Mouse (Mus musculus) intestine, embryonic 15.5 days (tissue): ENCODE measurements around the gene BC048403. TPM values are rescaled to one million over a fixed set of nuclear protein-coding genes. Genes with fewer than 3 reads are reported as not detected.

Experiments
- ATAC-seq: fragments of 200-750 bp; cut with Nextera tagmentation; 2 replicates; pipeline ENCODE4 v1.8.0; 2017; ENCODE audit warnings: moderate TSS enrichment, moderate library complexity
- H3K27ac ChIP-seq: fragments of 300-500 bp; sonication (generic); 2 replicates; pipeline ENCODE4 v1.5.1; 2015; ENCODE audit warnings: mild to moderate bottlenecking, inconsistent platforms
- H3K27me3 ChIP-seq: fragments of 300-500 bp; sonication (generic); replicated peaks from 2 replicates; pipeline ENCODE4 v1.6.1; 2015; ENCODE audit warnings: inconsistent platforms
- H3K36me3 ChIP-seq: fragments of 300-500 bp; sonication (generic); 2 replicates; pipeline ENCODE4 v1.6.1; 2015; ENCODE audit warnings: inconsistent platforms
- H3K4me1 ChIP-seq: fragments of 300-500 bp; sonication (generic); replicated peaks from 2 replicates; pipeline ENCODE4 v1.6.1; 2015; ENCODE audit warnings: inconsistent platforms
- H3K4me2 ChIP-seq: fragments of 300-500 bp; sonication (generic); replicated peaks from 2 replicates; pipeline ENCODE4 v1.6.1; 2015; ENCODE audit warnings: mild to moderate bottlenecking, inconsistent platforms
- H3K4me3 ChIP-seq: fragments of 300-500 bp; sonication (generic); replicated peaks from 2 replicates; pipeline ENCODE4 v1.5.1; 2015; ENCODE audit warnings: inconsistent platforms
- H3K9ac ChIP-seq: fragments of 300-500 bp; sonication (generic); 2 replicates; pipeline ENCODE4 v1.6.1; 2015; ENCODE audit warnings: inconsistent platforms
- H3K9me3 ChIP-seq: fragments of 300-500 bp; sonication (generic); 2 replicates; pipeline ENCODE4 v1.6.1; 2016; ENCODE audit warnings: inconsistent platforms
- WGBS: fragments of 180-500 bp; shearing (Covaris S2); methylation state at CpG from one replicate; pipeline ENCODE4 v1.1.7; 2015; 5-methylcytosine and 5-hydroxymethylcytosine counted together
- polyA plus RNA-seq: library from polyadenylated mRNA; unstranded; fragments of >200 nt; fragmentation: Nextera tagmentation; extraction: Ambion mirVana; gene quantifications from 2 replicates; pipeline ENCODE4 v1.2.1, GENCODE M21; 2015

The BC048403 gene
- 3.1 and 3.9 TPM in 2 replicates for polyA plus RNA-seq

GRCm38 (mm10) chr10:121739548-121740505 lies at the start of gene BC048403:
BC048403 (plus strand) TSS chr10:121739937.
- ATAC-seq, result peak; percentile 96
- Histone ChIP-seq H3K4me3 (peak within 1 kb of the TSS; percentile 91), H3K9ac (peak within 1 kb of the TSS; percentile 73), H3K27ac (0 out of 2 replicates have a peak within 1 kb of the TSS, but pooled peaks have one; percentile 51), H3K9me3 (no peaks in the 10 kb centered on the region), H3K36me3 (no peaks in the 10 kb centered on the region), H3K4me2 (peak within 1 kb of the TSS; percentile 93), H3K27me3 (no peaks in the 10 kb centered on the region), H3K4me1 (peaks cover 12% of the 10 kb centered on the region)
- under 1% methylated on average over 68 of the region's 68 CpGs for WGBS

DNA sequence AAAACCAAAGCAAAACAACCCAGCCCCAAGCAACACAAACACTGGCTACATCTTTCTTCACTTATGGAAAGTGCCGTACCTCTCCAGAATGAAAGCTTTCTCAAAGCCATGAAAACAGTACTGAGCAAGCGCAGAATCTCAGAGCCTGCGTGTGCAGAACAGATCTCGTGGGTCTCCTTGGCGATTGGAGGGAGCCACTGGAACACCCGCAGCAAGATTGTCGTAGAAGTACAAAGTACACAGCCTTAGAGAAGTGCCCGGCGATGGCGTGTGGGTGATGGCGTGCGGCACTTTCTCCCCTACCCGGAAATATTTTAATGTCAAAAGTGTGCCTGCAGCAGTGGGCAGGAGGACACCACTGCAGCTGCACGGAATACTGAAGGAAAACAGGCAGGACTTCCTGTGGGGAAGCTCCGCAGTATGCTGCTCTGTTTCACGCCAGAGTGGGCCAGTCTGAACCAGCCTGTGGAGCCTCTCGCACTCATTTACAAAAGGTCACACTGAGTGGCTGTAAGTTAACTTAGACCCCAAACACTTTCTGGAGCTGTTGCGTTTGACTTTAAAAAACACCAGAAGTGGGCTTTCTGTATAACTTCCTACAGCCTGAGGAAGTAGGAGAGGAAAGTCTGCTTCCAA lies 46.7 kb upstream of the BC048403 start:
- no peaks in the 10 kb centered on the region for H3K27me3 ChIP-seq
- H3K9me3 ChIP-seq, result no peaks in the 10 kb centered on the region
- H3K9ac ChIP-seq, result 0 out of 2 replicates have a peak overlapping the region, but pooled peaks have one; percentile 11
- no peaks in the 10 kb centered on the region for H3K36me3 ChIP-seq
- H3K4me3 ChIP-seq, result peak overlapping the region; percentile 25
- ATAC-seq, result peak; percentile 59
- H3K27ac ChIP-seq, result no peak overlapping the region
- H3K4me1 ChIP-seq, result no peaks in the 10 kb centered on the region
- H3K4me2 ChIP-seq, result peak overlapping the region; percentile 51
- WGBS, result 43% methylated on average over 18 of the region's 18 CpGs

DNA sequence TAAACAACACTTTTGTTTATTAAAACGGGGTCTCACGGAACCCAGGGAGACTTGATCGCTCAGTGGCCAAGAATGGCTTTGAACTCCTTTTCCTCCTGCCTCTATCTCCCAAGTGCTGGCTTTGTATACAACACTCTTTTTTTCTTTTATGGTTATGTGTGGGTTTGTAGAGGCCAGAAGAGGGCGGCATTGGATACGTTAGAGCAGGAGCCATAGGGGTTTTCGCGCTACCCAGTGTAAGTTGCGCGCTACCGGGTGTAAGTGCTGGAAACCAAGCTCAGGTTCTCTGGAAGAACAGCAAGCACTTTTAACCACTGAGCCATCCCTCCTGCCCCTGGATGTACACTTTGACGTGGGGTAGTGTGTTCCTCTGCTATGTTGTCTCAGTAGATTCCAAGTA lies 45.2 kb upstream of the BC048403 start:
- H3K4me2 ChIP-seq, result no peak overlapping the region
- no peaks in the 10 kb centered on the region for H3K36me3 ChIP-seq
- no peaks in the 10 kb centered on the region for H3K27me3 ChIP-seq
- no peaks in the 10 kb centered on the region for H3K9me3 ChIP-seq
- no peak for ATAC-seq
- H3K27ac ChIP-seq, result no peak overlapping the region
- WGBS, result 83% methylated on average over 11 of the region's 11 CpGs
- no peaks in the 10 kb centered on the region for H3K4me1 ChIP-seq
- no peak overlapping the region for H3K4me3 ChIP-seq
- no peak overlapping the region for H3K9ac ChIP-seq

DNA sequence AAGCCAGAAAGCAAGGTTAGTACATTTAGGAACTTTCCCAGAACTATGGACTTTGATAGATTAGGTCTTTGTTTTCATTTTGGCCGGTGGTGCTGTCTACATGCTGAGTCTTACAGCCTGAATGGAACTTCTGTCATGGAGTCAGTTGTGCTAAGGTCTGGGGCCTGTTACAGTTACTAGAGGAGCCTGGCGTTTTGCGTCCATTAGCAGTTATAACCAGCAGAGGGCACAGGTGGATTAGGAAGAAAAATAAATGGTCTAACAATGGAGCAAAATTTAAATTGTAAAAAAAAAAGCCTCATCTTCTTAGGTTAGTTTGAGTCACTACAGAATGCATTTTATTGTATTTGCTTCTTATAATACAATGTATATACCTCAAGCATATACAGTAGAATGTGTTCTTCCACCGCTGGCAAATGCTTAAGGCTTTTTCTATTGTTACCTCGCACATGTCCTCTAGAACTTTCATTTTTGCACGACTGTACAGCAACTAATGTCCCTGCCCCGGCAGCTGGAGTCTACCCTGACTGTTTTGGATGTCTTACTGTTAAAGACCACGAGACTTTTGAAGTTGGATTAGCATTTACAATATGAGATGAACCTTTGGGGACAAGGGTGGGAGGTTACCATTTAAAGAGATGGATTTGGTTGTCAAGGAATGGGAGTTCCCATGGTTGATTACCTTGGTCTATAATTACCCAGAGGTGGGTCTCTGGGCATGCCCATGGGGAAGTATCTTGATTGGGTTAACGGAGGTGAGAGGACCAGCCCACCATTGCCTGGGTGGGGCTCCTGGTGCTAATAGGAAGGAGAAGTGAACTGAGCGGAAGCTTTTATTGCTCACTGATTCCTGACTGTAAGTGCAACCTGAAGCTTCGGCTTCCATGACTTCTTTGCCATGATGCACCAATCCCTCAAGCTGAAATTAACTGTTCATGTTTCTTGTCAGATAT lies 38.2 kb upstream of the BC048403 start:
- no peaks in the 10 kb centered on the region for H3K9me3 ChIP-seq
- no peak overlapping the region for H3K4me2 ChIP-seq
- no peak overlapping the region for H3K27ac ChIP-seq
- H3K4me1 ChIP-seq, result no peaks in the 10 kb centered on the region
- no peaks in the 10 kb centered on the region for H3K36me3 ChIP-seq
- 56% methylated on average over 11 of the region's 11 CpGs for WGBS
- no peak overlapping the region for H3K9ac ChIP-seq
- 0 out of 2 replicates have a peak, but pooled peaks have one; percentile 23 for ATAC-seq
- no peaks in the 10 kb centered on the region for H3K27me3 ChIP-seq
- H3K4me3 ChIP-seq, result no peak overlapping the region

DNA sequence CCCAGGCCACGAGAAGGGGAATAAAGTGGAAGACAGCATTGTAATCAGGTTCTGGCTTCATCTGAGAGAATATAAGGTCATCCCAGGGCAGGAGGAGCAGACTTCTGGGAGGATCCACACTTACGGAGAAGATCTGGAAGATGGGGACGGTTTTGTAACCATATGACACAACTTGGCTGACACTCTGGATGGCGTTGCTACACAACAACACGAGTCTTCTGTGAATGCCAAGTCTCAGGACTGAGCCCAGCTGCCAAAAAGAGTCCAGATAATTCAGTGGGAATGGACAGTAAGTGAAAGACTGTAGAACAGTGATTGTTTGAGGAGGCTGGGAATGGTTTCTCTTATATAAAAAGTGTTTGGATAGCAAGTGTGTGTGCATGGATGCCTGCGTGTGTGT lies 36.1 kb upstream of the BC048403 start:
- H3K27me3 ChIP-seq, result no peaks in the 10 kb centered on the region
- 79% methylated on average over 6 of the region's 6 CpGs for WGBS
- H3K4me1 ChIP-seq, result no peaks in the 10 kb centered on the region
- no peak overlapping the region for H3K9ac ChIP-seq
- no peaks in the 10 kb centered on the region for H3K9me3 ChIP-seq
- no peak overlapping the region for H3K4me2 ChIP-seq
- no peak for ATAC-seq
- no peak overlapping the region for H3K4me3 ChIP-seq
- no peaks in the 10 kb centered on the region for H3K36me3 ChIP-seq
- H3K27ac ChIP-seq, result no peak overlapping the region

DNA sequence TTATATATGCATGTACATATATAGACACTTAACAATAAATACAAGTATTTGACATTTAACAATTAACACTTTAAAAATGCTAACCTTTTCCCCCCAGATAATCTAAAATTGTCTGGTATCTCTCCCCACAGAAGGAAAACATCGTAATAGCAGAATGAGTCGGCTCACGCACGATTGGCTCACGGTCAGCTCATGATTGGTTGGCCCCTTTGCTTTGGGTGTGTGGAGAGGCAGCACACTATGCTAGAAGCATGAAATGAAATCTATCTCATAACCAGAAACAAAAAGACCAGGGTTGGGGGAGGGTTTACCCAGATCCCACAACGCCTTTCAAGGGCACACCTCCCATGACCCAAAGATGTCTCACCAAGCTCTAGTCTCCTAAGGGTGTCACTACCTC lies 34.9 kb upstream of the BC048403 start:
- no peak for ATAC-seq
- Histone ChIP-seq H3K27ac (no peak overlapping the region), H3K36me3 (no peaks in the 10 kb centered on the region), H3K27me3 (no peaks in the 10 kb centered on the region), H3K4me1 (no peaks in the 10 kb centered on the region), H3K9ac (no peak overlapping the region), H3K9me3 (no peaks in the 10 kb centered on the region), H3K4me3 (no peak overlapping the region), H3K4me2 (no peak overlapping the region)
- 82% methylated on average over 6 of the region's 6 CpGs for WGBS

DNA sequence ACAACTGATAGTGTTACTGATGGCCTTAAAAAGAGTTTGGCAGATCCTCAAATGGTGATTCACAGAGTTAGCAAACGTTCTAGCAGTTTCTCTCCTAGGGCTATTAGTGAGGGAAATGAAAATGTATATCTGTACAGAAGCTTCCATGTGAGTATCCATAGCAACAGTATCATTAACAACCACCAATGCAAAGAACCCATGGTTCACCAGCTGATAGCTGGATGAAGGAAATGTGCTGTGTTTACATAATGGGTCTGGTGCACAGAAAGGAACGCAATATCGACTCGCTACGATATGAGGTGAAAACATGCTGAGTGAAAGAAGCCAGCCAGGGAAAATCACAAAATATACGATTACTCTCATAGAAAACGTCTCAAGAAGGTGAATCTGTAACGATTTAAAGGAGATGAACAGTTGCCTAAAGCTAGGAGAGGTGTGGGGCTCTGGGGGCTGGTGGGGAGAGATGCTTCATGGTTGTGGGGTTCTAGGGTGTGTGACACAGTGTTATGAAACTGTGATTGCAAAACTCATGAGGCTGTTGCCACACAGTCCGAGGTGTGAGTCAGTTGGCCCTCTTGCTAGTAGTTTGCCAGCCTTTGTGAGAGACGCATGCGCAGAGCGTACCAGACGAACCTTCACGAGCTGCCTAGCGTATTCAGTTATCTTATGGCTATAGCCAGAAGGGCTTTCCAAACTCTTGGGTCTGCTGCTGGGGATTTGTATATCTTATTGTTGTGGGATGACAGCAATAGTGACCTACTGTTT lies 34.2 kb upstream of the BC048403 start:
- H3K9me3 ChIP-seq, result no peaks in the 10 kb centered on the region

GRCm38 (mm10) chr10:121716862-121717261 lies 22.9 kb upstream of the BC048403 start:
- no peak for ATAC-seq
- Histone ChIP-seq H3K9ac (no peak overlapping the region), H3K36me3 (no peaks in the 10 kb centered on the region), H3K27me3 (no peaks in the 10 kb centered on the region), H3K4me2 (no peak overlapping the region), H3K4me1 (no peaks in the 10 kb centered on the region), H3K27ac (no peak overlapping the region), H3K9me3 (no peaks in the 10 kb centered on the region), H3K4me3 (no peak overlapping the region)

More for the DNA sequence above, 34.2 kb upstream of the BC048403 start:
- Histone ChIP-seq H3K4me3 (no peak overlapping the region), H3K9ac (no peak overlapping the region), H3K4me1 (no peaks in the 10 kb centered on the region), H3K4me2 (no peak overlapping the region), H3K27me3 (no peaks in the 10 kb centered on the region), H3K36me3 (no peaks in the 10 kb centered on the region), H3K27ac (no peak overlapping the region)
- no peak for ATAC-seq
- 77% methylated on average over 15 of the region's 15 CpGs for WGBS

DNA sequence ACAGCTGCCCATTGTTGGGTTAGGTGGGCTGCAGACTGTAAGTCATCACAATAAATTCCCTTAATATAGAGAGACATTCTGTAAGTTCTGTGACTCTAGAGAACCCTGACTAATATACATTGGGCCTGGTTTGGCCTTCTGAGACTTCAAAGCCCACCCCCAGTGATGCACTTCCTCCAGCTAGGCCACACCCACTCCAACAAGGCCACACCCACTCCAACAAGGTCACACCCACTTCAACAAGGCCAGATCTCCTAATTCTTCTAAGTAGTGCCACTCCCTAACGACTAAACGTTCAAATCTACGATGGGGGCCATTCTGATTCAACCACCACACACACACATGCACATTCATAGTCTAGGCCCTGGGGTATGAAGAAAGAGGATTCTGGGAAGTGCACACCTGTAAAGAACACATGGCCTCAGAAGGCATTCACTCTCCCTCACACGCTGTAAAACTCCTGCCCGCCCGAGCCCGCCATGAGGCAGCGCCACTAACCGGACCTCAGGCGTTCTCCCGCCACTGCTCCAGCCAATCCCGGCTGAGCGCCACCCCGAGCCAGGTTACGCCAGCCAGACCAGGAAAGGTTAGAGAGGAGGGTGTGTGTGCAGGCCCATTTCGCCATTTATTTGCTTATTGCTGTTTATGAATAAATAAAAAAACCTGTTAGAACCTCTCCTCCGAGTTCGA lies 20.7 kb upstream of the BC048403 start:
- no peaks in the 10 kb centered on the region for H3K4me1 ChIP-seq
- no peak overlapping the region for H3K27ac ChIP-seq
- H3K36me3 ChIP-seq, result no peaks in the 10 kb centered on the region
- no peak overlapping the region for H3K4me2 ChIP-seq
- no peaks in the 10 kb centered on the region for H3K9me3 ChIP-seq
- no peak overlapping the region for H3K9ac ChIP-seq
- 92% methylated on average over 18 of the region's 18 CpGs for WGBS
- ATAC-seq, result no peak
- H3K4me3 ChIP-seq, result no peak overlapping the region
- no peaks in the 10 kb centered on the region for H3K27me3 ChIP-seq

- Histone ChIP-seq H3K9me3 (no peaks in the 10 kb centered on the region), H3K4me1 (no peaks in the 10 kb centered on the region), H3K4me3 (no peak overlapping the region), H3K27ac (no peak overlapping the region), H3K36me3 (no peaks in the 10 kb centered on the region), H3K27me3 (no peaks in the 10 kb centered on the region), H3K9ac (no peak overlapping the region), H3K4me2 (no peak overlapping the region)
- no peak for ATAC-seq
- 93% methylated on average over 13 of the region's 13 CpGs for WGBS
Measured at GRCm38 (mm10) chr10:121720701-121721100, 19.0 kb upstream of the BC048403 start.

DNA sequence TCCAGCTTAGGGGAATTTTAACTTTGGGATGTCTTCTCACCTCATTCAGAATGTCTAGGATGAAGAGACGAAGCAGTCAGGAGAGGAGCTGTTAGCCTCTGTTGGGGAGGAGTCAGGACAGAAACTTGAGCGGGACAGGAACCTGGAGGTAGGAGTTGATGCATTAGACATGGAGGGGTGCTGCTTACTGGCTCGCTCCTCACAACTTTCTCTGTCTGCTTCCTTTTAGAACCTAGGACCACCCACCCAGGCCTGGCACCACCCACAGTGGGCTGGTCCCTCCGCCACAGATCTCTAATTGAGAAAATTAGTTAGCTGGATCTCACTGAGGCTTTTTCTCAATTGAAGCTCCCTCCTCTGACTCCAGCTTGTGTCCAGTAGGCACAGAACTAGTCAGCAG lies 13.2 kb upstream of the BC048403 start:
- Histone ChIP-seq H3K36me3 (no peaks in the 10 kb centered on the region), H3K27me3 (no peaks in the 10 kb centered on the region), H3K9me3 (no peaks in the 10 kb centered on the region), H3K4me1 (no peaks in the 10 kb centered on the region), H3K9ac (no peak overlapping the region), H3K4me2 (no peak overlapping the region), H3K27ac (no peak overlapping the region), H3K4me3 (no peak overlapping the region)
- no peak for ATAC-seq
- WGBS, result 77% methylated on average over 4 of the region's 4 CpGs
